Mouse (Mus musculus): ENCODE measurements around the gene Fmn2.

The Fmn2 gene

GRCm38 (mm10) chr1:174781037-174781436 is 279.4 kb downstream of the Fmn2 start:
- DNase-seq (ENCODE audit: low read depth, low spot score) = no peak

DNA sequence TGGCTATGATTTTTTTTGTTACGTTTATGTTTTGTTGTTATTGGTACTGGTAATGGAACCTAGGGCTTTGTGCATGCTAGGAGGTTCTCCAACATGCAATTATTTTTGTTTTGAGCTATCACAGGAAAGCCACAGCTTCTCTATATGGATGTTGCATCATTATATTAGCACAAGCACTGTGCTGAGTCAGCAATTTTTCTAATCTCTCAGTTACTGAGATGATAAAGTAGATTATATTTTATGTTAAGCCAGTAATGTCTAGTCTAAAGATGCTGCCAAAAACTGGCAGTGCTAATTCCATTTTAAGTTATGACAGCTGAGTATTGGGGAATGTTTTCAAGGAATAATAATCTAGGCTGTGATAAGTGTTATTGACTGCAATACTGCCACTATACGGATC is 287.0 kb downstream of the Fmn2 start:
- no peak for DNase-seq (ENCODE audit: low read depth, low spot score)

- DNase-seq (ENCODE audit: low read depth, low spot score) = no peak
Measured at GRCm38 (mm10) chr1:174811846-174812245, 310.2 kb downstream of the Fmn2 start.

- no peak for DNase-seq (ENCODE audit: low read depth, low spot score)
Measured at GRCm38 (mm10) chr1:174826562-174826961, 324.9 kb downstream of the Fmn2 start.

GRCm38 (mm10) chr1:174836861-174837260 is 335.2 kb downstream of the Fmn2 start:
- no peak for DNase-seq (ENCODE audit: low read depth, low spot score)

- DNase-seq (ENCODE audit: low read depth, low spot score) = no peak
Measured at GRCm38 (mm10) chr1:174844786-174845185, 343.2 kb downstream of the Fmn2 start.

DNA sequence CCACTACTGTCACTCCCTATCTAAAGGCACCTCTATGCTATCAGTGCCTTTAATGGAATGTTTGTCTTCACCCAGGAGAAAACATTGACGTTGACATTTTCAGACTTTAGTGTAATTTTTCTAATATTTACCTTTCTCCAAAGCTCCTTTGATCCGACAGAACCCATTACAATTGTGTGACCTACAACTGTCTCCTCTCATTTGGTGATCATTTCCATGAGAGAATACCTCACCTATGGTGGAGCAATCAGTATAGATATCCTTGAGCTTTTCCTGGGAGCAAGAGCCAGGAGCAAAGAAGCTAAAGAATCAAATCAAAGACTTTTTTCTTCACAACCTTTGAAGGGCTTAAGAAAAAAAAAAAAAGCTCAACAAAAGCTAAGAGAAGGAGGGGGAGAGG is 354.6 kb downstream of the Fmn2 start:
- DNase-seq (ENCODE audit: low read depth, low spot score) = no peak

GRCm38 (mm10) chr1:174860407-174861118 is 358.9 kb downstream of the Fmn2 start:
- DNase-seq (ENCODE audit: low read depth, low spot score) = no peak

Measured in brain, embryonic 18.5 days (tissue).